Comparison of ENCODE assay signal across 33 mouse cellular contexts in the genomic region with DNA sequence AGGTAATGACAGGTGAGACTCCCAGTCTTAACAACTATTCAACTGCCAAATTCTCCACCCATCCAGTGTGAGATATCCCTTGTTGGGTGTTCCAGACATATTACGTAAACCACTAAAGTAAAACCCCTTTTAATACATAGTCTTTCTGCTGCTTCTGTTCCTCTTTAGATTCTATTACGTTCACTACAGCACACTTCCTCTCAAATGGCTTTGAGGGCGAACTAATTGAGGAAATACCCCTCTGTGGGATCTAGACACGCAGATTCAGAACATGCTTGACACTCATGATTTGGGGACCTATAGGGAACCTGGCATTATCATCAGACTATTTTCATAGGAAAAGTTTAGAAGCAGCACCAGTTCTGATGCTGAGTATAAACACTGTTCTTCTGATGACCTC. TPM values are rescaled to one million over a fixed set of nuclear protein-coding genes. Genes with fewer than 3 reads are reported as not detected.
DNase-seq lines count a peak whose midpoint lies in the region; ATAC-seq lines count a peak whose summit lies in the region.
"Had no signal": no experiment of that assay in that cellular context is flagged by ENCODE, and none has a peak within 500 bp of the region (broad histone marks: within the 10 kb centered on the region; RNA-seq: fewer than 3 reads in every experiment).

No protein-coding gene starts in this region.

- no peaks in the 10 kb centered on the region for H3K36me3 ChIP-seq in splenic B cell, adult 2 months (ENCODE audit: control insufficient read depth, insufficient read depth, low read length, poor library complexity, severe bottlenecking)
- no peaks in the 10 kb centered on the region for H3K36me3 ChIP-seq in heart, embryonic 12.5 days
- H3K36me3 ChIP-seq: forebrain, embryonic 10.5 days; heart, embryonic 15.5 days; hindbrain, embryonic 12.5 days; hindbrain, embryonic 15.5 days had no signal

- H3K4me1 ChIP-seq in heart, embryonic 12.5 days (replicated peaks) = no peaks in the 10 kb centered on the region
- H3K4me1 ChIP-seq: forebrain, embryonic 10.5 days; forebrain, embryonic 13.5 days; heart, embryonic 15.5 days; hindbrain, embryonic 12.5 days; hindbrain, embryonic 15.5 days had no signal

- no peaks in the 10 kb centered on the region for H3K9me3 ChIP-seq in heart, embryonic 12.5 days (replicated peaks)
- H3K9me3 ChIP-seq: forebrain, embryonic 10.5 days; forebrain, embryonic 13.5 days; heart, embryonic 15.5 days; hindbrain, embryonic 12.5 days; hindbrain, embryonic 15.5 days had no signal

- intact Hi-C loops in heart, postnatal 25 days (cut with DNase I) = no loop called here

- no peak overlapping the region for H3K4me2 ChIP-seq in heart, embryonic 12.5 days
- H3K4me2 ChIP-seq: forebrain, embryonic 13.5 days; heart, embryonic 11.5 days; heart, embryonic 15.5 days; hindbrain, embryonic 12.5 days; hindbrain, embryonic 15.5 days had no signal

- peak; percentile 82 for ATAC-seq in granulocyte monocyte progenitor cell, adult 5-6 weeks (replicated peaks; ENCODE audit: poor library complexity, severe bottlenecking)
- ATAC-seq in megakaryocyte progenitor cell, adult 5-6 weeks (replicated peaks; ENCODE audit: poor library complexity) = peak; percentile 86
- ATAC-seq in heart, embryonic 12.5 days (ENCODE audit: insufficient number of reproducible peaks, low FRiP score) = no peak
- ATAC-seq: activated CD4-positive, CD25-positive, alpha-beta regulatory T cell, adult 4 months; forebrain, embryonic 13.5 days; forebrain, embryonic 16.5 days had no signal

- peak; percentile 23 for DNase-seq in lung, postnatal 25 days (ENCODE audit: low spot score)
- DNase-seq in lung, postnatal 36 days = no peak
- peak; percentile 66 for DNase-seq in splenic B cell, adult 2 months (ENCODE audit: low read depth, low spot score)
- no peak for DNase-seq in heart, postnatal 25 days (ENCODE audit: low spot score)
- no peak for DNase-seq in left cerebral cortex, adult 8-10 months (ENCODE audit: low spot score in 2 of 2)
- DNase-seq: adrenal gland, adult 8-10 months; adrenal gland, postnatal 25 days; cerebellum, adult 11-12 months; cerebellum, adult 8-10 months; cerebellum, postnatal 10 days; cerebellum, postnatal 36 days; gastrocnemius, postnatal 10 days; gastrocnemius, postnatal 36 days; heart, adult 11 months; heart, postnatal 10 days; heart, postnatal 4 days had no signal

- no peak overlapping the region for H3K9ac ChIP-seq in heart, embryonic 12.5 days
- H3K9ac ChIP-seq: forebrain, embryonic 13.5 days; heart, embryonic 15.5 days; hindbrain, embryonic 12.5 days; hindbrain, embryonic 15.5 days had no signal

- 72% methylated on average over 4 of the region's 4 CpGs for WGBS in heart, embryonic 12.5 days

- H3K27me3 ChIP-seq in splenic B cell, adult 2 months (ENCODE audit: control insufficient read depth, insufficient read depth, low read length, poor library complexity, severe bottlenecking) = no peaks in the 10 kb centered on the region
- no peaks in the 10 kb centered on the region for H3K27me3 ChIP-seq in heart, embryonic 12.5 days (replicated peaks)
- H3K27me3 ChIP-seq: forebrain, embryonic 13.5 days; heart, embryonic 15.5 days; hindbrain, embryonic 12.5 days; hindbrain, embryonic 15.5 days had no signal

- H3K4me3 ChIP-seq in heart, embryonic 12.5 days = no peak overlapping the region
- H3K4me3 ChIP-seq: forebrain, embryonic 10.5 days; forebrain, embryonic 13.5 days; heart, embryonic 15.5 days; hindbrain, embryonic 12.5 days; hindbrain, embryonic 15.5 days had no signal

- H3K27ac ChIP-seq in heart, embryonic 12.5 days (ENCODE audit: poor library complexity, severe bottlenecking) = no peak overlapping the region
- H3K27ac ChIP-seq: forebrain, embryonic 10.5 days; forebrain, embryonic 13.5 days; heart, embryonic 15.5 days; hindbrain, embryonic 12.5 days; hindbrain, embryonic 15.5 days had no signal

RNA-seq across cellular contexts. Expression of a gene that starts 12.0 kb away (rescaled TPM):
- 15.1 and 18.4 TPM in 2 replicates for total RNA-seq in granulocyte monocyte progenitor cell, adult 5-6 weeks (2014; fragmentation: Nextera tagmentation)
- 16.9 and 23.2 TPM in 2 replicates for total RNA-seq in granulocyte monocyte progenitor cell, adult 5-6 weeks (2017)
- 31.6 and 33.4 TPM in 2 replicates for total RNA-seq in megakaryocyte progenitor cell, adult 5-6 weeks (2015)
- total RNA-seq in megakaryocyte progenitor cell, adult 5-6 weeks (2017) = 17.3 and 51.7 TPM in 2 replicates
- under 1 TPM; 0.06 to 0.47 TPM for total RNA-seq in heart, postnatal 25 days (2021)
- total RNA-seq in left cerebral cortex, adult 8-10 months (2022) = under 1 TPM in 1 of 4 experiments, not detected in 3; 0.14 TPM
- 0.42 and 0.46 TPM in 2 replicates for polyA plus RNA-seq in heart, embryonic 12.5 days (2016; fragmentation: Nextera tagmentation; extraction: Ambion mirVana)
- total RNA-seq: adrenal gland, postnatal 25 days; gastrocnemius, postnatal 36 days had no signal
- polyA plus RNA-seq: brain, embryonic 14.5 days; forebrain, embryonic 10.5 days; forebrain, embryonic 13.5 days; forebrain, embryonic 16.5 days; hindbrain, embryonic 12.5 days; hindbrain, embryonic 15.5 days had no signal

RNA-seq across cellular contexts. Expression of a gene that starts 17.4 kb away (rescaled TPM):
- 0.53 TPM in 1 of 2 replicates, not detected in the other for total RNA-seq in granulocyte monocyte progenitor cell, adult 5-6 weeks (2014; fragmentation: Nextera tagmentation)
- not detected in 2 replicates for total RNA-seq in granulocyte monocyte progenitor cell, adult 5-6 weeks (2017)
- total RNA-seq in megakaryocyte progenitor cell, adult 5-6 weeks (2015) = 0.10 TPM in 1 of 2 replicates, not detected in the other
- total RNA-seq in megakaryocyte progenitor cell, adult 5-6 weeks (2017) = 0.12 and 1.1 TPM in 2 replicates
- total RNA-seq in heart, postnatal 25 days (2021) = not detected
- not detected for total RNA-seq in left cerebral cortex, adult 8-10 months (2022)
- polyA plus RNA-seq in heart, embryonic 12.5 days (2016; fragmentation: Nextera tagmentation; extraction: Ambion mirVana) = not detected in 2 replicates
- total RNA-seq: adrenal gland, adult 8-10 months; adrenal gland, postnatal 25 days; ES-E14; gastrocnemius, adult 18-20 months; gastrocnemius, postnatal 10 days; gastrocnemius, postnatal 36 days; heart, adult 8-10 months; heart, postnatal 10 days; heart, postnatal 4 days had no signal
- polyA plus RNA-seq: activated CD4-positive, CD25-positive, alpha-beta regulatory T cell, adult 4 months; brain, embryonic 14.5 days; embryonic facial prominence, embryonic 11.5 days; embryonic facial prominence, embryonic 14.5 days; forebrain, embryonic 10.5 days; forebrain, embryonic 13.5 days; forebrain, embryonic 16.5 days; heart, embryonic 11.5 days; heart, embryonic 15.5 days; hindbrain, embryonic 12.5 days; hindbrain, embryonic 15.5 days had no signal

RNA-seq across cellular contexts. Expression of a gene that starts 38.0 kb away (rescaled TPM):
- total RNA-seq in granulocyte monocyte progenitor cell, adult 5-6 weeks (2014; fragmentation: Nextera tagmentation) = 37.4 and 45.0 TPM in 2 replicates
- total RNA-seq in granulocyte monocyte progenitor cell, adult 5-6 weeks (2017) = 39.8 and 76.6 TPM in 2 replicates
- 19.0 and 19.4 TPM in 2 replicates for total RNA-seq in megakaryocyte progenitor cell, adult 5-6 weeks (2015)
- 45.5 and 62.8 TPM in 2 replicates for total RNA-seq in megakaryocyte progenitor cell, adult 5-6 weeks (2017)
- 100 to 1,000 TPM in 1 of 2 experiments, 10 to 100 TPM in 1; 97.1 to 107 TPM for total RNA-seq in heart, postnatal 25 days (2021)
- 100 to 1,000 TPM; 760 to 878 (median 821) TPM for total RNA-seq in left cerebral cortex, adult 8-10 months (2022)
- 44.3 and 44.4 TPM in 2 replicates for polyA plus RNA-seq in heart, embryonic 12.5 days (2016; fragmentation: Nextera tagmentation; extraction: Ambion mirVana)

RNA-seq across cellular contexts. Expression of a gene that starts 43.1 kb away (rescaled TPM):
- total RNA-seq in granulocyte monocyte progenitor cell, adult 5-6 weeks (2014; fragmentation: Nextera tagmentation) = not detected in 2 replicates
- total RNA-seq in granulocyte monocyte progenitor cell, adult 5-6 weeks (2017) = not detected in 2 replicates
- total RNA-seq in megakaryocyte progenitor cell, adult 5-6 weeks (2015) = 0.12 TPM in 1 of 2 replicates, not detected in the other
- 0.12 and 0.78 TPM in 2 replicates for total RNA-seq in megakaryocyte progenitor cell, adult 5-6 weeks (2017)
- 10 to 100 TPM; 10.2 to 11.3 TPM for total RNA-seq in heart, postnatal 25 days (2021)
- total RNA-seq in left cerebral cortex, adult 8-10 months (2022) = 1 to 10 TPM in 3 of 4 experiments, under 1 TPM in 1; 0.58 to 1.9 (median 1.4) TPM
- 0.91 and 1.2 TPM in 2 replicates for polyA plus RNA-seq in heart, embryonic 12.5 days (2016; fragmentation: Nextera tagmentation; extraction: Ambion mirVana)
- total RNA-seq: ES-E14 had no signal
- polyA plus RNA-seq: activated CD4-positive, CD25-positive, alpha-beta regulatory T cell, adult 4 months had no signal

Comparison
In these comparisons a context has a peak if more than half of its experiments do, and no peak if none do; other contexts are left out.
1. DNase-seq: peak in lung, postnatal 25 days (single experiment) and splenic B cell, adult 2 months (single experiment); none in lung, postnatal 36 days (single experiment), heart, postnatal 25 days (single experiment) and left cerebral cortex, adult 8-10 months (0 of 2).
2. RNA of a gene that starts 12.0 kb away (total RNA-seq): 17.3 to 51.7 TPM in megakaryocyte progenitor cell, adult 5-6 weeks and 15.1 to 23.2 TPM in granulocyte monocyte progenitor cell, adult 5-6 weeks; 0.06 to 0.47 TPM in heart, postnatal 25 days and 0.14 TPM in left cerebral cortex, adult 8-10 months; every median in the first group is over 10 times any median in the second.
3. RNA of a gene that starts 38.0 kb away (total RNA-seq): 760 to 878 TPM in left cerebral cortex, adult 8-10 months; 97.1 to 107 TPM in heart, postnatal 25 days, 37.4 to 76.6 TPM in granulocyte monocyte progenitor cell, adult 5-6 weeks and 19.0 to 62.8 TPM in megakaryocyte progenitor cell, adult 5-6 weeks; every median in the first group is over 4 times any median in the second.